Mouse (Mus musculus): ENCODE results near the gene Glis3. TPM values are rescaled to one million over a fixed set of nuclear protein-coding genes. Genes with fewer than 3 reads are reported as not detected.

Glis3 gene
- polyA plus RNA-seq, 2 experiments = 2.9 to 3.1 TPM

GRCm38 (mm10) chr19:28246186-28246585, 433.7 kb downstream of the Glis3 start:
- Histone ChIP-seq H3K27me3 (ENCODE audit: control insufficient read depth, insufficient read depth, low read length) (no peaks in the 10 kb centered on the region), H3K4me1 (ENCODE audit: control insufficient read depth, insufficient read depth, low read length) (no peaks in the 10 kb centered on the region), H3K4me3 (replicated peaks; ENCODE audit: low read length) (no peak overlapping the region), H3K36me3 (ENCODE audit: control insufficient read depth, insufficient read depth, low read length) (no peaks in the 10 kb centered on the region), H3K4me2 (replicated peaks; ENCODE audit: low read depth, low read length, severe bottlenecking) (no peak overlapping the region), H3K9me3 (ENCODE audit: control insufficient read depth, low read length) (no peaks in the 10 kb centered on the region), H3K9ac (ENCODE audit: low read depth, low read length, severe bottlenecking) (no peak overlapping the region), H3K27ac (replicated peaks; ENCODE audit: low read depth, low read length) (no peak overlapping the region)
- no peak for TF ChIP-seq POLR2A (IDR thresholded peaks at IDR 0.05; ENCODE audit: borderline replicate concordance, extremely low read depth, insufficient read depth, insufficient read length)
- ATAC-seq (ENCODE audit: low FRiP score, low read depth) (no peak), DNase-seq (ENCODE audit: low spot score) (no peak)
- WGBS = 88% methylated on average over 5 of the region's 5 CpGs

- 79% methylated on average over 4 of the region's 4 CpGs for WGBS
- Histone ChIP-seq H3K27ac (replicated peaks; ENCODE audit: low read depth, low read length) (no peak overlapping the region), H3K27me3 (ENCODE audit: control insufficient read depth, insufficient read depth, low read length) (no peaks in the 10 kb centered on the region), H3K4me3 (replicated peaks; ENCODE audit: low read length) (no peak overlapping the region), H3K9me3 (ENCODE audit: control insufficient read depth, low read length) (no peaks in the 10 kb centered on the region), H3K4me2 (replicated peaks; ENCODE audit: low read depth, low read length, severe bottlenecking) (no peak overlapping the region), H3K36me3 (ENCODE audit: control insufficient read depth, insufficient read depth, low read length) (no peaks in the 10 kb centered on the region), H3K9ac (ENCODE audit: low read depth, low read length, severe bottlenecking) (no peak overlapping the region), H3K4me1 (ENCODE audit: control insufficient read depth, insufficient read depth, low read length) (no peaks in the 10 kb centered on the region)
- ATAC-seq (ENCODE audit: low FRiP score, low read depth) = no peak
- DNase-seq (ENCODE audit: low spot score) = no peak
- TF ChIP-seq POLR2A (IDR thresholded peaks at IDR 0.05; ENCODE audit: borderline replicate concordance, extremely low read depth, insufficient read depth, insufficient read length) = no peak
Measured at GRCm38 (mm10) chr19:28238073-28238472, 441.8 kb downstream of the Glis3 start.

- WGBS = 94% methylated on average over 2 of the region's 2 CpGs
Measured at GRCm38 (mm10) chr19:28237621-28238020, 442.3 kb downstream of the Glis3 start.

GRCm38 (mm10) chr19:28235571-28235970, 444.3 kb downstream of the Glis3 start:
- 76% methylated on average over 5 of the region's 5 CpGs for WGBS
- ATAC-seq (ENCODE audit: low FRiP score, low read depth) = no peak
- Histone ChIP-seq H3K27me3 (ENCODE audit: control insufficient read depth, insufficient read depth, low read length) (no peaks in the 10 kb centered on the region), H3K4me3 (replicated peaks; ENCODE audit: low read length) (no peak overlapping the region), H3K4me2 (replicated peaks; ENCODE audit: low read depth, low read length, severe bottlenecking) (no peak overlapping the region), H3K9ac (ENCODE audit: low read depth, low read length, severe bottlenecking) (no peak overlapping the region), H3K36me3 (ENCODE audit: control insufficient read depth, insufficient read depth, low read length) (no peaks in the 10 kb centered on the region), H3K27ac (replicated peaks; ENCODE audit: low read depth, low read length) (no peak overlapping the region), H3K9me3 (ENCODE audit: control insufficient read depth, low read length) (no peaks in the 10 kb centered on the region), H3K4me1 (ENCODE audit: control insufficient read depth, insufficient read depth, low read length) (no peaks in the 10 kb centered on the region)
- no peak for TF ChIP-seq POLR2A (IDR thresholded peaks at IDR 0.05; ENCODE audit: borderline replicate concordance, extremely low read depth, insufficient read depth, insufficient read length)
- no peak for DNase-seq (ENCODE audit: low spot score)

More at GRCm38 (mm10) chr19:28237621-28238020, 442.3 kb downstream of the Glis3 start:
- Histone ChIP-seq H3K27me3 (ENCODE audit: control insufficient read depth, insufficient read depth, low read length) (no peaks in the 10 kb centered on the region), H3K4me1 (ENCODE audit: control insufficient read depth, insufficient read depth, low read length) (no peaks in the 10 kb centered on the region), H3K4me2 (replicated peaks; ENCODE audit: low read depth, low read length, severe bottlenecking) (no peak overlapping the region), H3K36me3 (ENCODE audit: control insufficient read depth, insufficient read depth, low read length) (no peaks in the 10 kb centered on the region), H3K9me3 (ENCODE audit: control insufficient read depth, low read length) (no peaks in the 10 kb centered on the region), H3K27ac (replicated peaks; ENCODE audit: low read depth, low read length) (no peak overlapping the region), H3K9ac (ENCODE audit: low read depth, low read length, severe bottlenecking) (no peak overlapping the region), H3K4me3 (replicated peaks; ENCODE audit: low read length) (no peak overlapping the region)
- DNase-seq (ENCODE audit: low spot score) (no peak), ATAC-seq (ENCODE audit: low FRiP score, low read depth) (no peak)
- TF ChIP-seq POLR2A (IDR thresholded peaks at IDR 0.05; ENCODE audit: borderline replicate concordance, extremely low read depth, insufficient read depth, insufficient read length) = no peak

GRCm38 (mm10) chr19:28235096-28235495, 444.8 kb downstream of the Glis3 start:
- Histone ChIP-seq H3K4me3 (replicated peaks; ENCODE audit: low read length) (no peak overlapping the region), H3K36me3 (ENCODE audit: control insufficient read depth, insufficient read depth, low read length) (no peaks in the 10 kb centered on the region), H3K4me2 (replicated peaks; ENCODE audit: low read depth, low read length, severe bottlenecking) (no peak overlapping the region), H3K9me3 (ENCODE audit: control insufficient read depth, low read length) (no peaks in the 10 kb centered on the region), H3K9ac (ENCODE audit: low read depth, low read length, severe bottlenecking) (no peak overlapping the region), H3K27ac (replicated peaks; ENCODE audit: low read depth, low read length) (no peak overlapping the region), H3K4me1 (ENCODE audit: control insufficient read depth, insufficient read depth, low read length) (no peaks in the 10 kb centered on the region), H3K27me3 (ENCODE audit: control insufficient read depth, insufficient read depth, low read length) (no peaks in the 10 kb centered on the region)
- TF ChIP-seq POLR2A (IDR thresholded peaks at IDR 0.05; ENCODE audit: borderline replicate concordance, extremely low read depth, insufficient read depth, insufficient read length) = no peak
- 75% methylated on average over 9 of the region's 9 CpGs for WGBS
- DNase-seq (ENCODE audit: low spot score) (no peak), ATAC-seq (ENCODE audit: low FRiP score, low read depth) (no peak)

- H3K9ac ChIP-seq (ENCODE audit: low read depth, low read length, severe bottlenecking) = no peak overlapping the region
- H3K4me3 ChIP-seq (replicated peaks; ENCODE audit: low read length) = no peak overlapping the region
- H3K27ac ChIP-seq (replicated peaks; ENCODE audit: low read depth, low read length) = no peak overlapping the region
- ATAC-seq (ENCODE audit: low FRiP score, low read depth) (no peak), DNase-seq (ENCODE audit: low spot score) (no peak)
- WGBS = 94% methylated on average over 2 of the region's 2 CpGs
- H3K27me3 ChIP-seq (ENCODE audit: control insufficient read depth, insufficient read depth, low read length) = no peaks in the 10 kb centered on the region
- no peaks in the 10 kb centered on the region for H3K4me1 ChIP-seq (ENCODE audit: control insufficient read depth, insufficient read depth, low read length)
- H3K36me3 ChIP-seq (ENCODE audit: control insufficient read depth, insufficient read depth, low read length) = no peaks in the 10 kb centered on the region
- no peak overlapping the region for H3K4me2 ChIP-seq (replicated peaks; ENCODE audit: low read depth, low read length, severe bottlenecking)
- no peaks in the 10 kb centered on the region for H3K9me3 ChIP-seq (ENCODE audit: control insufficient read depth, low read length)
- TF ChIP-seq POLR2A (IDR thresholded peaks at IDR 0.05; ENCODE audit: borderline replicate concordance, extremely low read depth, insufficient read depth, insufficient read length) = no peak
Measured at GRCm38 (mm10) chr19:28234676-28235075, 445.2 kb downstream of the Glis3 start.
